Mouse (Mus musculus): ENCODE results near the gene Lhfpl1.
"Not testable (repeated sequence)": the region's sequence is repeated elsewhere in the genome, so short reads cannot be mapped to it uniquely, and the experiment has no call there.

Lhfpl1 gene

GRCm38 (mm10) chrX:145348377-145349203, at the start of gene Lhfpl1:
Lhfpl1 (minus strand) TSS chrX:145349089.
- DNase-seq (ENCODE audit: low read depth, low spot score): no peak

- no peak for DNase-seq (ENCODE audit: low read depth, low spot score)
Measured at GRCm38 (mm10) chrX:145371839-145372238, 22.9 kb upstream of the Lhfpl1 start.

GRCm38 (mm10) chrX:145362527-145362926, 13.6 kb upstream of the Lhfpl1 start:
- no peak for DNase-seq (ENCODE audit: low read depth, low spot score)

- no peak for DNase-seq (ENCODE audit: low read depth, low spot score)
Measured at GRCm38 (mm10) chrX:145342402-145342801, 6.5 kb downstream of the Lhfpl1 start.

- DNase-seq (ENCODE audit: low read depth, low spot score): no peak
Measured at GRCm38 (mm10) chrX:145336141-145336540, 12.7 kb downstream of the Lhfpl1 start.

GRCm38 (mm10) chrX:145308555-145308954, 40.3 kb downstream of the Lhfpl1 start:
- peak; percentile 2 for DNase-seq (ENCODE audit: low read depth, low spot score)

- peak; percentile 24 for DNase-seq (ENCODE audit: low read depth, low spot score)
Measured at GRCm38 (mm10) chrX:145307174-145307573, 41.7 kb downstream of the Lhfpl1 start.

- DNase-seq (ENCODE audit: low read depth, low spot score): not testable (repeated sequence)
Measured at GRCm38 (mm10) chrX:145300232-145300631, 48.7 kb downstream of the Lhfpl1 start.

- no peak for DNase-seq (ENCODE audit: low read depth, low spot score)
Measured at GRCm38 (mm10) chrX:145272209-145272608, 76.7 kb downstream of the Lhfpl1 start.

- DNase-seq (ENCODE audit: low read depth, low spot score): no peak
Measured at GRCm38 (mm10) chrX:145271768-145272167, 77.1 kb downstream of the Lhfpl1 start.

GRCm38 (mm10) chrX:145261803-145262202, 87.1 kb downstream of the Lhfpl1 start:
- DNase-seq (ENCODE audit: low read depth, low spot score): no peak

Data from embryo, embryonic 11.5 days (tissue).